Mouse (Mus musculus): ENCODE results near the gene Mrpl30. TPM values are rescaled to one million over a fixed set of nuclear protein-coding genes. Genes with fewer than 3 reads are reported as not detected.

Mrpl30 gene
- 306 and 307 TPM in 2 replicates for polyA plus RNA-seq (2015; fragmentation: Nextera tagmentation; extraction: Ambion mirVana)

DNA sequence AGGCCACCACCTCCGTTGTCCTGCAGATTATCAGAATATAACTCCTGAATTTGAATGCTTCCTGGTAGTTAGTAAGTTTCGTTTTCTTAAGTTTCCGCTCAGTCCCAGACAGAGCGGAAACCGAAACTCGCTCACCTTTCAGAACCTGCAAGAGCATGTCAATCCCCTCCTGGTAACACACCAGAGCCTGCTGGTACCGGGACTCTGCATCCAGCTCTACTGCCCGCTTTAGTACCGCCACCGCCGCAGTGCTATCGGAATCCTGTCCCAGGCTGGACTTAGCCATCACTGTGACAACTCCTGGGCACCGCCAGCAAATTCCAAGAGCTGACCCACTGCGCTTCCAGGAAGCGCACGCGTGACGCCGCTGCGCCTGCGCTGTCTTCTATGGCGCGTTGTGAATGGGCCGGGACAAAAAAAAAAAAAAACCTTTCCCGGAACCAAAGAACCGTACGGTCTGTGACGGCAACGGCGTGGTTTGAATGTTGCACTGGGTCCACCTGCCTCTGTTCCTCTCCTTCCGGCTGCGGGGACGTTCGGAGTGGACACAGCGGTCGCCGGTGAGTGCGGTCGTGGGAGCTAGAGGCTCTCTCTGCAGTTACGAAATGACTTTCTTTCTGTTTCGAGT lies at the start of gene Mrpl30, which contains the start of gene Mitd1:
Gene Mrpl30, plus strand, starts transcription at position 453 of the 628 bp plus-strand sequence.
Gene Mitd1, minus strand, starts transcription at position 387 of the 628 bp plus-strand sequence.

DNA sequence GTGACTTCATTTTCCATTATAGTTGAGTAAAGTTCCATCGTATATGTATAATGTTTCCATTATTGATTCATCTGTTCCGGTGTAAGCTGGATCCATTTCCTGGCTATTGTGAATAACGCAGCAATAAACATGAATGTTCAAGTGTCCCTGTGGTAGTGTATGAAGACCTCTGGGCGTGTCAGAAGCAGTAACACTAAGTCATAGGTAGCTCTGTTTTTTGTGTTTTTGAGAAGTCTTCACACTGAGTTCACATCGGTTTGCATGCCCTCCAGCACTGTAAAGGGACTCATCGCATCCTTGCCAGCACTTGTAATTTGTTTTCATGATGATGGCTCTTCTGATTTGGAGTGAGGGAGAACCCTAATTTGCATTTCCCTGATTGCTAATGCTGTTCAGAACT lies 24.0 kb upstream of the Mrpl30 start, which contains the start of gene Tsga10:
Gene Tsga10, minus strand, starts transcription at position 144 of the 400 bp plus-strand sequence.

DNA sequence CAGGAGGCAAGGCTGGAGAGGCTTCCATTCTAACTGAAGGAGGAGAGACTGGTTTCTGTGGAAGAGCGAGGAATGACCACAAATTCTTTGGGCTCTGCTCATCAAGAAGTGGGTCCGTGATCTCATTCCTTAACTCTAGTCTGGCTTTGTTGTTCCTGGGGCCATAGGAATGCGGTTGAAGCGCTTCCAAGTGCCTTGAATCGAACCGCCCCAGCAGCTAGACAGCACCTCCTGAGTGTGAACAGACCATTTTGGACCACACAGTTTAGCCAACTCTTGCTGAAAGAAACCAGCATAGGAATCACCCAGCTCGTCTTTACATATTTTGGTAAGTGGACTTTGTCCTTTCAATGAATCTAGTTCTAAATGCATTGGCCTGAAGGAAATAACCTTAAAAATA lies 18.6 kb upstream of the Mrpl30 start, which contains the start of gene Lipt1:
Gene Lipt1, plus strand, starts transcription at position 35 of the 400 bp plus-strand sequence.

DNA sequence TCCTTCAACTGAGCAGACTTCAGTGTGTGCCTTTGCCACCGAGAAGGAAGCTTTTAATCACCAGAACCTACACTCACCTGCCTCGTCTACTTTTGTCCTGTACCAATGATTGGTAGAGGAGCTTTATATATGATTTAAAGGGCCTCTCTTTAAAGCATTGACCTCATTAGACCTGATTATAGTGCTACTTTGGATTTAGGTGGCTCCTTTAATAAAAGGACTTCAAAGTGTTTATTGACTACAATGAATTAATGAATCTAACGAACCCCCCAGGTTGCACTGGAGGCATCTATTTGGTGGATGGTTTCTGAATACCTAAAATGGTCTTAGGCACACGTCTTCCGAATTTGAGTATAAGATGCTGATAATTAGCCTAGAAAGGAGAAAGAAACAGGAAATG lies 26.1 kb downstream of the Mrpl30 start, which contains the start of gene Lyg2:
Gene Lyg2, minus strand, starts transcription at position 101 of the 400 bp plus-strand sequence.

Other genes starting within 250 kb of the Mrpl30 start
- 4.3 and 4.6 TPM in 2 replicates for gene 2010300C02Rik, start 170.4 kb upstream of the Mrpl30 start, polyA plus RNA-seq (2015; fragmentation: Nextera tagmentation; extraction: Ambion mirVana)
- gene Tsga10, start 24.0 kb upstream of the Mrpl30 start, polyA plus RNA-seq (2015; fragmentation: Nextera tagmentation; extraction: Ambion mirVana), result 5.3 and 6.2 TPM in 2 replicates
- gene Lipt1, start 18.7 kb upstream of the Mrpl30 start, polyA plus RNA-seq (2015; fragmentation: Nextera tagmentation; extraction: Ambion mirVana), result 6.8 and 7.2 TPM in 2 replicates
- gene Mitd1, start 66 bp upstream of the Mrpl30 start, polyA plus RNA-seq (2015; fragmentation: Nextera tagmentation; extraction: Ambion mirVana), result 10.9 and 14.3 TPM in 2 replicates
- gene Lyg2, start 26.0 kb downstream of the Mrpl30 start, polyA plus RNA-seq (2015; fragmentation: Nextera tagmentation; extraction: Ambion mirVana), result 0.09 TPM in 1 of 2 replicates, not detected in the other
- gene Lyg1, start 67.3 kb downstream of the Mrpl30 start, polyA plus RNA-seq (2015; fragmentation: Nextera tagmentation; extraction: Ambion mirVana), result not detected in 2 replicates
- gene Txndc9, start 107.4 kb downstream of the Mrpl30 start, polyA plus RNA-seq (2015; fragmentation: Nextera tagmentation; extraction: Ambion mirVana), result 114 and 121 TPM in 2 replicates
- gene Eif5b, start 107.5 kb downstream of the Mrpl30 start, polyA plus RNA-seq (2015; fragmentation: Nextera tagmentation; extraction: Ambion mirVana), result 18.2 and 19.1 TPM in 2 replicates
- gene Rev1, start 239.3 kb downstream of the Mrpl30 start, polyA plus RNA-seq (2015; fragmentation: Nextera tagmentation; extraction: Ambion mirVana), result 24.8 and 28.3 TPM in 2 replicates

Data from neural tube, postnatal 0 days (tissue).